Mouse (Mus musculus): ENCODE results near the gene Ntsr1. TPM values are rescaled to one million over a fixed set of nuclear protein-coding genes. Genes with fewer than 3 reads are reported as not detected.

The Ntsr1 gene
- total and polyA plus RNA-seq, 3 experiments, result not detected

DNA sequence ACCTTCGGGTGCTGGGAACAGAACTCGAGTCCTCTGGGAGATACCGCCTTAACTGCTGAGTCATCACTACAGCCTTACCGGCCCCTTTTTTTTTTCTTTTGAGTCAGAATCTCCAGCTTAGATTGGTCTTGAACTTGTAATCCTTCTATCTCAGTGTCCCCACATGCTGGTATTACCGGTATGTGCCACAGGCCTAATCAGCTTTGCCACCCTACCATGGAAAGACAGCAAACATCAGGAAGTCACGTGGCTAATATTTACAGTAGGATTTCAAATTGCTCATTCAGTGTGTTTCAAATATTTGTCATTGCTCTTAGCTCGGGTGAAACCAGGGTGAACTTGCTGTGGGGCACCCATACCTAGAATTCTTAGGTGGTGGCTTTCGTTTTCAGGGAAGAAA lies 37.2 kb upstream of the Ntsr1 start:
- DNase-seq (ENCODE audit: low read depth, low spot score), result peak; percentile 10
- no peaks in the 10 kb centered on the region for H3K79me2 ChIP-seq (ENCODE audit: control insufficient read depth, insufficient read depth, low read length, poor library complexity)
- H3K36me3 ChIP-seq (ENCODE audit: control insufficient read depth in 1 of 2, insufficient read depth in 2 of 2, low read length in 2 of 2), result no peaks in the 10 kb centered on the region
- peaks cover 0 to 2% of the 10 kb centered on the region in 2 experiments; a peak in 2 of 4 replicates for H3K27me3 ChIP-seq (ENCODE audit: control insufficient read depth in 1 of 2, insufficient read depth in 2 of 2, low read length in 2 of 2)
- no peak overlapping the region for H3K9ac ChIP-seq (ENCODE audit: control insufficient read depth, low read depth, low read length, poor library complexity, severe bottlenecking)
- TF ChIP-seq USF1 (IDR thresholded peaks at IDR 0.05; ENCODE audit: low read depth, low read length), result peak; percentile 75
- TF ChIP-seq MAZ (IDR thresholded peaks at IDR 0.05; ENCODE audit: low read depth, low read length), result no peak
- TF ChIP-seq MXI1 (IDR thresholded peaks at IDR 0.05; ENCODE audit: low read depth, low read length), result no peak
- TF ChIP-seq BHLHE40 (IDR thresholded peaks at IDR 0.05; ENCODE audit: borderline replicate concordance, low read depth, low read length), result no peak
- no peak for TF ChIP-seq ZMIZ1 (IDR thresholded peaks at IDR 0.05; ENCODE audit: low read depth, low read length)
- no peak for TF ChIP-seq POLR2AphosphoS5 (IDR thresholded peaks at IDR 0.05; ENCODE audit: borderline replicate concordance, low read depth, low read length)
- no peak for TF ChIP-seq HCFC1 (IDR thresholded peaks at IDR 0.05; ENCODE audit: low read depth, low read length)
- TF ChIP-seq CHD2 (IDR thresholded peaks at IDR 0.05; ENCODE audit: low read length), result no peak
- TF ChIP-seq TBP (IDR thresholded peaks at IDR 0.05; ENCODE audit: low read depth, low read length), result peak; percentile 55; the same call in 1 of the 2 replicates
- no peak for TF ChIP-seq UBTF (IDR thresholded peaks at IDR 0.05; ENCODE audit: borderline replicate concordance, insufficient read depth, low read depth, low read length)
- TF ChIP-seq NELFE (IDR thresholded peaks at IDR 0.05; ENCODE audit: low read depth, low read length), result no peak
- no peak for TF ChIP-seq ZKSCAN1 (IDR thresholded peaks at IDR 0.05; ENCODE audit: low read depth, low read length)
- TF ChIP-seq CHD1 (IDR thresholded peaks at IDR 0.05; ENCODE audit: low read depth, low read length), result no peak
- TF ChIP-seq CTCF (IDR thresholded peaks at IDR 0.05 in 2 of 3, conservative IDR thresholded peaks at IDR 0.05 in 1 of 3; ENCODE audit: control insufficient read depth in 1 of 3, insufficient read depth in 1 of 3, low read depth in 2 of 3, low read length in 3 of 3, poor library complexity in 1 of 3, severe bottlenecking in 1 of 3), result no peak
- no peak for TF ChIP-seq ZC3H11A (IDR thresholded peaks at IDR 0.05; ENCODE audit: low read depth, low read length)
- no peak for TF ChIP-seq ETS1 (IDR thresholded peaks at IDR 0.05; ENCODE audit: low read depth, low read length)
- TF ChIP-seq JUND (IDR thresholded peaks at IDR 0.05; ENCODE audit: low read depth, low read length), result no peak
- peak; percentile 49; the same call in 1 of the 2 replicates for TF ChIP-seq MAFK (IDR thresholded peaks at IDR 0.05; ENCODE audit: borderline replicate concordance, low read depth, low read length)
- no peak for TF ChIP-seq POLR2AphosphoS2 (IDR thresholded peaks at IDR 0.05; ENCODE audit: low read length)
- TF ChIP-seq KAT2A (conservative IDR thresholded peaks at IDR 0.05; ENCODE audit: low read depth, low read length), result no peak
- no peak for TF ChIP-seq MEF2A (IDR thresholded peaks at IDR 0.05; ENCODE audit: extremely low read depth, insufficient replicate concordance, low read depth, low read length, poor library complexity, severe bottlenecking)
- TF ChIP-seq ZNF384 (IDR thresholded peaks at IDR 0.05; ENCODE audit: low read depth, low read length), result no peak
- H3K4me1 ChIP-seq (ENCODE audit: control insufficient read depth in 1 of 2, insufficient read depth in 2 of 2, low read length in 2 of 2), result no peaks in the 10 kb centered on the region
- no peak overlapping the region for H3K27ac ChIP-seq (ENCODE audit: control insufficient read depth, low read depth, low read length)
- no peaks in the 10 kb centered on the region for H3K9me3 ChIP-seq (replicated peaks; ENCODE audit: insufficient read depth, low read length)
- H3K4me3 ChIP-seq (ENCODE audit: control insufficient read depth in 1 of 2, insufficient read depth in 1 of 2, low read depth in 2 of 2, low read length in 2 of 2), result no peak overlapping the region
